Mouse (Mus musculus) kidney, adult 9 months (tissue): ENCODE results near the gene Ntpcr.

Source experiments
- DNase-seq: peaks from one replicate; pipeline ENCODE4 v3.0.0; 2022

Gene Ntpcr

GRCm38 (mm10) chr8:125729746-125730145 lies at the start of gene Ntpcr:
Ntpcr (plus strand) TSS chr8:125729963.
- no peak for DNase-seq

GRCm38 (mm10) chr8:125680851-125681408 lies 48.8 kb upstream of the Ntpcr start:
- no peak for DNase-seq

- no peak for DNase-seq
These were observed 44.5 kb upstream of the Ntpcr start for GRCm38 (mm10) chr8:125685216-125685760.

- DNase-seq = peak; percentile 71
These were observed 43.4 kb upstream of the Ntpcr start for GRCm38 (mm10) chr8:125686221-125686865.

GRCm38 (mm10) chr8:125690166-125690915 lies 39.4 kb upstream of the Ntpcr start:
- DNase-seq = no peak

- no peak for DNase-seq
These were observed 38.8 kb upstream of the Ntpcr start for GRCm38 (mm10) chr8:125690961-125691360.

- no peak for DNase-seq
These were observed 37.3 kb upstream of the Ntpcr start for GRCm38 (mm10) chr8:125692447-125692846.

- DNase-seq = no peak
These were observed 36.6 kb upstream of the Ntpcr start for GRCm38 (mm10) chr8:125693197-125693596.

GRCm38 (mm10) chr8:125695951-125696350 lies 33.8 kb upstream of the Ntpcr start:
- DNase-seq = no peak

- DNase-seq = no peak
These were observed 30.3 kb upstream of the Ntpcr start for GRCm38 (mm10) chr8:125699391-125700025.

GRCm38 (mm10) chr8:125700407-125700806 lies 29.4 kb upstream of the Ntpcr start:
- DNase-seq = no peak

- DNase-seq = no peak
These were observed 26.8 kb upstream of the Ntpcr start for GRCm38 (mm10) chr8:125702868-125703473.

- no peak for DNase-seq
These were observed 25.3 kb upstream of the Ntpcr start for GRCm38 (mm10) chr8:125704434-125704833.

GRCm38 (mm10) chr8:125705816-125706215 lies 23.9 kb upstream of the Ntpcr start:
- no peak for DNase-seq

- DNase-seq = peak; percentile 66
These were observed 20.6 kb upstream of the Ntpcr start for GRCm38 (mm10) chr8:125709171-125709570.

GRCm38 (mm10) chr8:125711514-125711913 lies 18.2 kb upstream of the Ntpcr start:
- no peak for DNase-seq

- DNase-seq = no peak
These were observed 13.6 kb upstream of the Ntpcr start for GRCm38 (mm10) chr8:125716211-125716610.

GRCm38 (mm10) chr8:125716613-125717012 lies 13.2 kb upstream of the Ntpcr start:
- DNase-seq = peak; percentile 67

- no peak for DNase-seq
These were observed 10.8 kb upstream of the Ntpcr start for GRCm38 (mm10) chr8:125718914-125719313.

- DNase-seq = peak; percentile 76
These were observed 7.1 kb upstream of the Ntpcr start for GRCm38 (mm10) chr8:125722675-125723074.

GRCm38 (mm10) chr8:125723437-125723836 lies 6.3 kb upstream of the Ntpcr start:
- DNase-seq = peak; percentile 31

GRCm38 (mm10) chr8:125725037-125725820 lies 4.5 kb upstream of the Ntpcr start:
- DNase-seq = no peak
